Mouse (Mus musculus) forebrain, embryonic 11.5 days (tissue): ENCODE data around the gene Slc7a1. TPM values are rescaled to one million over a fixed set of nuclear protein-coding genes. Genes with fewer than 3 reads are reported as not detected.

Experiments
- ATAC-seq: fragments of 200-750 bp; cut with Nextera tagmentation; replicated peaks from 2 replicates; pipeline ENCODE4 v1.8.0; 2017; ENCODE audit warnings: moderate TSS enrichment; ENCODE audit not compliant: low FRiP score
- DNase-seq: peaks from one replicate; pipeline ENCODE4 v3.0.0-alpha.2; 2017; ENCODE audit warnings: low spot score
- H3K27ac ChIP-seq: fragments of 300-500 bp; sonication (generic); 2 replicates; pipeline ENCODE4 v1.5.1; 2014; ENCODE audit warnings: low read depth, low read length
- H3K27me3 ChIP-seq: fragments of 300-500 bp; sonication (generic); 2 replicates; pipeline ENCODE4 v1.6.1; 2014; ENCODE audit warnings: mild to moderate bottlenecking, low read length, mixed read lengths; ENCODE audit not compliant: control insufficient read depth, insufficient read depth
- H3K36me3 ChIP-seq: fragments of 300-500 bp; sonication (generic); 2 replicates; pipeline ENCODE4 v1.6.1; 2014; ENCODE audit warnings: mild to moderate bottlenecking, low read length, moderate library complexity, mixed read lengths; ENCODE audit not compliant: control insufficient read depth, insufficient read depth
- H3K4me1 ChIP-seq: fragments of 300-500 bp; sonication (generic); replicated peaks from 2 replicates; pipeline ENCODE4 v1.6.1; 2014; ENCODE audit warnings: low read length, mixed read lengths; ENCODE audit not compliant: control insufficient read depth, insufficient read depth
- H3K4me2 ChIP-seq: fragments of 300-500 bp; sonication (generic); 2 replicates; pipeline ENCODE4 v1.6.1; 2014; ENCODE audit warnings: low read depth, mild to moderate bottlenecking, low read length, moderate library complexity, mixed read lengths; ENCODE audit not compliant: severe bottlenecking
- H3K4me3 ChIP-seq: fragments of 300-500 bp; sonication (generic); 2 replicates; pipeline ENCODE4 v1.5.1; 2014; ENCODE audit warnings: low read depth, low read length
- H3K9ac ChIP-seq: fragments of 300-500 bp; sonication (generic); 2 replicates; pipeline ENCODE4 v1.6.1; 2014; ENCODE audit warnings: low read length
- H3K9me3 ChIP-seq: fragments of 300-500 bp; sonication (generic); 2 replicates; pipeline ENCODE4 v1.6.1; 2016; ENCODE audit warnings: low read length, mixed read lengths; ENCODE audit not compliant: control insufficient read depth
- WGBS: fragments of 180-500 bp; shearing (Covaris S2); extraction: QIAGEN DNeasy Blood & Tissue Kit; methylation state at CpG from one replicate; pipeline ENCODE4 v1.1.7; 2014; 5-methylcytosine and 5-hydroxymethylcytosine counted together
- polyA plus RNA-seq: library from polyadenylated mRNA; unstranded; fragments of >200 nt; fragmentation: Nextera tagmentation; extraction: Ambion mirVana; gene quantifications from 2 replicates; pipeline ENCODE4 v1.2.1, GENCODE M21; 2014

Slc7a1 gene
- polyA plus RNA-seq, 1 experiment from 2014 or later = 28.1 TPM

DNA sequence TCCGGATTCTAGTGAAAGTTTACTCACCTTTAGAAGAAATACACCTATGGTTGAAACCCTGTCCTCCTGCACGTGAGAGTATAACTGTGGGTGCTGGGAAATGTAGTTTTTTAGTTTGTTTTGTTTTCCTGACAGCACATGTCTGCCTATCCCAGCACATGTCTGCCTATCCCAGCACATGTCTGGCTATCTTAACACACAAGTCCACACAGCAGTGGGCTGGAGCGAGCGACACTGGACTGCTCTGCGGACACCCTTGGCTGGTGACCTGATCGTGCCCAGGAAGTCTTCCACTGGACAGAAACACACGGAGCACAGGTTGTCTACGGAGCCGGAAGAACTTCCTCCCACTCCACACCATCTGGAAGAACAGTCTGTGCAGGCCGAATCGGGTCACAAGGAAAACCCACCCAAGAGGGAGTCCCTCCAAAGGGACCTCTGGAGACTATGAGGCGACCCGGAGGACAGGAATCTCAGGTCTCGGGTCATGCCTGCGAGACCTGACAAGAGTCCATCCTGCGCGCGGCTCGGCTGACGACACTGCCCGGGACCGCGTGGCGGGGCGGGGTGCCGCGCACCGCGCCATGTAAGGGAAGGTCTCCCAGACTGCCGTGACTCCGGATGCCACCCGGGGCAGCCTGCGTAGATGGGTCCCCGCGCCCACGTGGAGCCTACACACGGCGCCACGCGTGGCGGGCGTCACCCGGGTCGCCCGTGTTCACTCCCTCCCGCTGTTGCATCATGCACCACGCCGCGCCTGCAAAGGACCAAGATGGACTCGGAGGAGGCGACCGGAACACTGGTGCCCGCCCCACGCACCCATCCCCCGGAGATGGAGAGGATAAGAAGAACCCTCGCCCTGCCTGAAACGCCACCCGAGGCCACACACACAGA is 691 bp downstream of the Slc7a1 start:
- peak overlapping the region; percentile 77 for H3K4me3 ChIP-seq
- WGBS = 4% methylated on average over 56 of the region's 58 CpGs
- H3K4me1 ChIP-seq = no peaks in the 10 kb centered on the region; the same call in 1 of the 2 replicates
- H3K36me3 ChIP-seq = no peaks in the 10 kb centered on the region; the same call in 1 of the 2 replicates
- DNase-seq = peak; percentile 77
- no peaks in the 10 kb centered on the region for H3K9me3 ChIP-seq
- H3K4me2 ChIP-seq = peak overlapping the region; percentile 97
- no peak overlapping the region for H3K27ac ChIP-seq
- H3K9ac ChIP-seq = peak overlapping the region; percentile 81
- no peaks in the 10 kb centered on the region; the same call in 1 of the 2 replicates for H3K27me3 ChIP-seq
- ATAC-seq = peak; percentile 77

DNA sequence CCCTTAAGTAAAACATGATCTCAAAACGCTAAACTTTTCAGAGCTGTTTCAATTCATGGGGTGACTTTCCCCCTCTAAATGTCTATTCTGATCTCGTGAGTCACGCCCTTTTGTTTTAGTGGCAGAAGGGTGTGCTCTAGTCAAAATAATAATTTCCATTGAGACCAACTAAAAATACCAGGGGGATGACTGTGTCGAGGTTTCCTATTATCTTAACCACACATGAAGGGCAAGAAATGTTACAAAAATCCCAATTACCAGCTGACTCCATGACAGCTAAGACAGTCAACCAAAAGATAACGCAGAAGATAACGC is 1.3 kb downstream of the Slc7a1 start:
- no peaks in the 10 kb centered on the region for H3K9me3 ChIP-seq
- WGBS = 66% methylated on average over 6 of the region's 6 CpGs
- no peaks in the 10 kb centered on the region; the same call in 1 of the 2 replicates for H3K27me3 ChIP-seq
- ATAC-seq (no peak), DNase-seq (no peak)
- H3K4me3 ChIP-seq = peak overlapping the region; percentile 77
- H3K27ac ChIP-seq = no peak overlapping the region
- H3K4me1 ChIP-seq = no peaks in the 10 kb centered on the region; the same call in 1 of the 2 replicates
- no peaks in the 10 kb centered on the region; the same call in 1 of the 2 replicates for H3K36me3 ChIP-seq
- peak overlapping the region; percentile 81; the same call in 1 of the 2 replicates for H3K9ac ChIP-seq
- peak overlapping the region; percentile 97 for H3K4me2 ChIP-seq

DNA sequence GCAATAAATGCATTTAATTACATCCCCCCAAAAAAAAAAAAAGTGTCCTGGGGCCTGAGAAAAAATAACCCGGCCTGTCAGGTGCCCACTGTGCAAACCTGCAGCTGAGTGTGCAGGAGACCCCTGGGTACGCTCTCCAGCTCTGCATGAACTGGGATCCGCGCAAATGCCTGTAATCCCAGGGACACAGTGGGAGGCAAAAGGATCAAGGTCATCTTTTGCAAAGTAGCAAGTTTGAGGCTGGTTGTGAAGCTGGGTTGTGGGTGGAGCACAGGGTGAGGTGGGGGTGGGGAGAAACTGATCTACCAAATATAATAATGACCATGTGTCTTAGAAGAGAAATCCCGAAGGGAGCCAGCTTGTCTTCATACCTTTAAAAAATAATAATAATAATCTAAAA is 1.8 kb downstream of the Slc7a1 start:
- no peak overlapping the region for H3K9ac ChIP-seq
- no peaks in the 10 kb centered on the region; the same call in 1 of the 2 replicates for H3K36me3 ChIP-seq
- H3K27ac ChIP-seq = no peak overlapping the region
- no peaks in the 10 kb centered on the region; the same call in 1 of the 2 replicates for H3K27me3 ChIP-seq
- H3K4me2 ChIP-seq = peak overlapping the region; percentile 1; the same call in 1 of the 2 replicates
- WGBS = 57% methylated on average over 5 of the region's 5 CpGs
- H3K9me3 ChIP-seq = no peaks in the 10 kb centered on the region
- H3K4me1 ChIP-seq = no peaks in the 10 kb centered on the region; the same call in 1 of the 2 replicates
- no peak overlapping the region for H3K4me3 ChIP-seq
- DNase-seq (no peak), ATAC-seq (no peak)

GRCm38 (mm10) chr5:148397418-148397817 is 2.3 kb downstream of the Slc7a1 start:
- Histone ChIP-seq H3K27me3 (no peaks in the 10 kb centered on the region; the same call in 1 of the 2 replicates), H3K4me3 (no peak overlapping the region), H3K4me2 (no peak overlapping the region), H3K9me3 (no peaks in the 10 kb centered on the region), H3K9ac (no peak overlapping the region), H3K27ac (no peak overlapping the region), H3K36me3 (no peaks in the 10 kb centered on the region; the same call in 1 of the 2 replicates), H3K4me1 (no peaks in the 10 kb centered on the region; the same call in 1 of the 2 replicates)
- WGBS = 96% methylated on average over 4 of the region's 4 CpGs
- ATAC-seq (no peak), DNase-seq (no peak)

GRCm38 (mm10) chr5:148393316-148393715 is 6.4 kb downstream of the Slc7a1 start:
- Histone ChIP-seq H3K9ac (no peak overlapping the region), H3K27ac (no peak overlapping the region), H3K4me3 (no peak overlapping the region), H3K4me1 (no peaks in the 10 kb centered on the region; the same call in 1 of the 2 replicates), H3K9me3 (no peaks in the 10 kb centered on the region), H3K4me2 (no peak overlapping the region), H3K36me3 (no peaks in the 10 kb centered on the region; the same call in 1 of the 2 replicates), H3K27me3 (no peaks in the 10 kb centered on the region)
- WGBS = 92% methylated on average over 8 of the region's 8 CpGs
- ATAC-seq (no peak), DNase-seq (no peak)

- no peaks in the 10 kb centered on the region for H3K27me3 ChIP-seq
- no peaks in the 10 kb centered on the region; the same call in 1 of the 2 replicates for H3K4me1 ChIP-seq
- peaks cover under 1% of the 10 kb centered on the region; the same call in 1 of the 2 replicates for H3K9me3 ChIP-seq
- H3K4me2 ChIP-seq = no peak overlapping the region
- H3K9ac ChIP-seq = no peak overlapping the region
- WGBS = 84% methylated on average over 6 of the region's 6 CpGs
- DNase-seq (no peak), ATAC-seq (no peak)
- H3K36me3 ChIP-seq = no peaks in the 10 kb centered on the region; the same call in 1 of the 2 replicates
- H3K4me3 ChIP-seq = no peak overlapping the region
- H3K27ac ChIP-seq = no peak overlapping the region
These were observed 6.9 kb downstream of the Slc7a1 start for GRCm38 (mm10) chr5:148392831-148393230.

- Histone ChIP-seq H3K9ac (no peak overlapping the region), H3K27ac (no peak overlapping the region), H3K36me3 (no peaks in the 10 kb centered on the region), H3K4me2 (no peak overlapping the region), H3K9me3 (peaks cover 3% of the 10 kb centered on the region; the same call in 1 of the 2 replicates), H3K4me3 (no peak overlapping the region), H3K4me1 (no peaks in the 10 kb centered on the region; the same call in 1 of the 2 replicates), H3K27me3 (no peaks in the 10 kb centered on the region)
- no peak for DNase-seq
- 95% methylated on average over 15 of the region's 15 CpGs for WGBS
- ATAC-seq = no peak
These were observed 10.4 kb downstream of the Slc7a1 start for GRCm38 (mm10) chr5:148389007-148389970.
